ENCODE assay signal across 16 mouse cellular contexts in genomic region chr12:70811772-70812171, GRCm38 (mm10). TPM values are rescaled to one million over a fixed set of nuclear protein-coding genes. Genes with fewer than 3 reads are reported as not detected.
DNase-seq lines count a peak whose midpoint lies in the region; ATAC-seq and TF ChIP-seq lines count a peak whose summit lies in the region.
"Had no signal": no experiment of that assay in that cellular context is flagged by ENCODE, and none has a peak within 500 bp of the region (broad histone marks: within the 10 kb centered on the region; RNA-seq: fewer than 3 reads in every experiment).

No protein-coding gene starts in this region.

- no peaks in the 10 kb centered on the region for H3K27me3 ChIP-seq in heart, embryonic 13.5 days (replicated peaks)
- no peaks in the 10 kb centered on the region for H3K27me3 ChIP-seq in liver, adult 2 months (ENCODE audit: control insufficient read depth, insufficient read depth, low read length)
- no peaks in the 10 kb centered on the region for H3K27me3 ChIP-seq in liver, embryonic 11.5 days (replicated peaks; ENCODE audit: control insufficient read depth, insufficient read depth, low read length)
- no peaks in the 10 kb centered on the region for H3K27me3 ChIP-seq in heart, embryonic 15.5 days
- H3K27me3 ChIP-seq in intestine, embryonic 15.5 days (replicated peaks): no peaks in the 10 kb centered on the region
- H3K27me3 ChIP-seq in forebrain, embryonic 12.5 days: no peaks in the 10 kb centered on the region
- H3K27me3 ChIP-seq: embryonic facial prominence, embryonic 12.5 days; limb, embryonic 13.5 days; midbrain, embryonic 12.5 days had no signal

- H3K9me3 ChIP-seq in heart, embryonic 13.5 days: no peaks in the 10 kb centered on the region
- H3K9me3 ChIP-seq in liver, embryonic 11.5 days (ENCODE audit: control insufficient read depth, low read length): no peaks in the 10 kb centered on the region
- no peaks in the 10 kb centered on the region for H3K9me3 ChIP-seq in heart, embryonic 15.5 days (replicated peaks)
- no peaks in the 10 kb centered on the region for H3K9me3 ChIP-seq in intestine, embryonic 15.5 days
- no peaks in the 10 kb centered on the region for H3K9me3 ChIP-seq in forebrain, embryonic 12.5 days
- H3K9me3 ChIP-seq: embryonic facial prominence, embryonic 12.5 days; limb, embryonic 13.5 days; midbrain, embryonic 12.5 days had no signal

- no peak for TF ChIP-seq CTCF in liver, adult 2 months (IDR thresholded peaks at IDR 0.05; ENCODE audit: low read depth, low read length)

- H3K9ac ChIP-seq in heart, embryonic 13.5 days: no peak overlapping the region
- no peak overlapping the region for H3K9ac ChIP-seq in liver, adult 2 months (ENCODE audit: low read depth, low read length)
- H3K9ac ChIP-seq in liver, embryonic 11.5 days (ENCODE audit: low read depth, low read length): no peak overlapping the region
- H3K9ac ChIP-seq in heart, embryonic 15.5 days: no peak overlapping the region
- no peak overlapping the region for H3K9ac ChIP-seq in intestine, embryonic 15.5 days
- H3K9ac ChIP-seq in forebrain, embryonic 12.5 days: no peak overlapping the region
- H3K9ac ChIP-seq: embryonic facial prominence, embryonic 12.5 days; hindbrain, embryonic 14.5 days; limb, embryonic 13.5 days; midbrain, embryonic 12.5 days had no signal

- no peak overlapping the region for H3K4me2 ChIP-seq in heart, embryonic 13.5 days
- H3K4me2 ChIP-seq in liver, embryonic 11.5 days: no peak overlapping the region
- no peak overlapping the region for H3K4me2 ChIP-seq in heart, embryonic 15.5 days
- no peak overlapping the region for H3K4me2 ChIP-seq in intestine, embryonic 15.5 days (replicated peaks)
- no peak overlapping the region for H3K4me2 ChIP-seq in forebrain, embryonic 12.5 days
- H3K4me2 ChIP-seq: embryonic facial prominence, embryonic 12.5 days; hindbrain, embryonic 14.5 days; limb, embryonic 13.5 days; midbrain, embryonic 12.5 days had no signal

- no peak for TF ChIP-seq POLR2A in liver, adult 2 months (IDR thresholded peaks at IDR 0.05; ENCODE audit: extremely low read depth, insufficient read depth, low read length)

- peaks cover 44% of the 10 kb centered on the region for H3K4me1 ChIP-seq in heart, embryonic 13.5 days
- H3K4me1 ChIP-seq in liver, adult 2 months (ENCODE audit: control insufficient read depth, insufficient read depth, low read length): no peaks in the 10 kb centered on the region
- no peaks in the 10 kb centered on the region; the same call in 1 of the 2 replicates for H3K4me1 ChIP-seq in liver, embryonic 11.5 days (replicated peaks; ENCODE audit: control insufficient read depth, insufficient read depth, low read length)
- peaks cover 22% of the 10 kb centered on the region for H3K4me1 ChIP-seq in heart, embryonic 15.5 days (replicated peaks)
- H3K4me1 ChIP-seq in intestine, embryonic 15.5 days (replicated peaks): peaks cover 7% of the 10 kb centered on the region
- H3K4me1 ChIP-seq in forebrain, embryonic 12.5 days: peaks cover 3% of the 10 kb centered on the region; the same call in 1 of the 2 replicates
- H3K4me1 ChIP-seq: midbrain, embryonic 12.5 days had no signal

- intact Hi-C loops in heart, postnatal 14 days (cut with DNase I): loop anchor here (5.0 kb wide), 1 partner anchor 164 kb away; no protein-coding TSS in a partner anchor

- H3K79me2 ChIP-seq in liver, adult 2 months (ENCODE audit: control insufficient read depth, insufficient read depth, low read length): no peaks in the 10 kb centered on the region

- 60% methylated on average over 6 of the region's 6 CpGs for WGBS in heart, embryonic 13.5 days
- WGBS in liver, adult 2 months: 76% methylated on average over 6 of the region's 6 CpGs
- 62% methylated on average over 6 of the region's 6 CpGs for WGBS in liver, embryonic 11.5 days
- WGBS in heart, embryonic 15.5 days: 49% methylated on average over 6 of the region's 6 CpGs
- WGBS in intestine, embryonic 15.5 days: 55% methylated on average over 6 of the region's 6 CpGs
- 87% methylated on average over 6 of the region's 6 CpGs for WGBS in forebrain, embryonic 12.5 days

- H3K4me3 ChIP-seq in heart, embryonic 13.5 days: no peak overlapping the region
- H3K4me3 ChIP-seq in liver, adult 2 months (ENCODE audit: insufficient read depth, low read depth, low read length): no peak overlapping the region
- no peak overlapping the region for H3K4me3 ChIP-seq in liver, embryonic 11.5 days (ENCODE audit: low read depth, low read length)
- H3K4me3 ChIP-seq in heart, embryonic 15.5 days: no peak overlapping the region
- H3K4me3 ChIP-seq in intestine, embryonic 15.5 days (replicated peaks): no peak overlapping the region
- no peak overlapping the region for H3K4me3 ChIP-seq in forebrain, embryonic 12.5 days (replicated peaks)
- H3K4me3 ChIP-seq: embryonic facial prominence, embryonic 12.5 days; limb, embryonic 13.5 days; midbrain, embryonic 12.5 days had no signal

- no peaks in the 10 kb centered on the region for H3K36me3 ChIP-seq in heart, embryonic 13.5 days
- no peaks in the 10 kb centered on the region for H3K36me3 ChIP-seq in liver, adult 2 months (ENCODE audit: control insufficient read depth, insufficient read depth, low read length)
- no peaks in the 10 kb centered on the region for H3K36me3 ChIP-seq in liver, embryonic 11.5 days (ENCODE audit: control insufficient read depth, insufficient read depth, low read length)
- H3K36me3 ChIP-seq in heart, embryonic 15.5 days: no peaks in the 10 kb centered on the region
- H3K36me3 ChIP-seq in intestine, embryonic 15.5 days: no peaks in the 10 kb centered on the region
- H3K36me3 ChIP-seq in forebrain, embryonic 12.5 days (replicated peaks): no peaks in the 10 kb centered on the region
- H3K36me3 ChIP-seq: embryonic facial prominence, embryonic 12.5 days; limb, embryonic 13.5 days; midbrain, embryonic 12.5 days had no signal

- H3K27ac ChIP-seq in heart, embryonic 13.5 days (replicated peaks): peak overlapping the region; percentile 91
- peak overlapping the region; percentile 44; the same call in 1 of the 2 replicates for H3K27ac ChIP-seq in liver, adult 2 months (replicated peaks; ENCODE audit: insufficient read depth, low read depth, low read length)
- no peak overlapping the region for H3K27ac ChIP-seq in liver, embryonic 11.5 days (ENCODE audit: low read depth, low read length)
- peak overlapping the region; percentile 89 for H3K27ac ChIP-seq in heart, embryonic 15.5 days
- H3K27ac ChIP-seq in intestine, embryonic 15.5 days: peak overlapping the region; percentile 9
- H3K27ac ChIP-seq in forebrain, embryonic 12.5 days: no peak overlapping the region
- H3K27ac ChIP-seq: embryonic facial prominence, embryonic 12.5 days; hindbrain, embryonic 14.5 days; limb, embryonic 13.5 days; midbrain, embryonic 12.5 days had no signal

- DNase-seq in heart, postnatal 14 days: no peak
- DNase-seq in liver, adult 2 months (ENCODE audit: extremely low read depth, low read depth, low spot score): peak; percentile 38
- DNase-seq in liver, embryonic 11.5 days (ENCODE audit: low spot score): no peak
- DNase-seq in Muller cell, postnatal 12 days (ENCODE audit: inconsistent ontology term): no peak
- DNase-seq: adrenal gland, postnatal 36 days; right cerebral cortex, postnatal 25 days; thymus, postnatal 4 days had no signal

- ATAC-seq in heart, embryonic 13.5 days (ENCODE audit: extremely low read depth, insufficient number of reproducible peaks, low FRiP score, low TSS enrichment): no peak
- ATAC-seq in liver, embryonic 11.5 days (replicated peaks; ENCODE audit: low FRiP score): no peak
- no peak for ATAC-seq in heart, embryonic 15.5 days (replicated peaks; ENCODE audit: insufficient number of reproducible peaks, insufficient read depth, low FRiP score, low read depth)
- no peak for ATAC-seq in intestine, embryonic 15.5 days
- ATAC-seq in forebrain, embryonic 12.5 days (ENCODE audit: low FRiP score): no peak
- ATAC-seq: forebrain, embryonic 16.5 days had no signal

RNA-seq across cellular contexts. Expression of gene Frmd6, which starts 13.5 kb away (rescaled TPM):
- 21.7 and 21.8 TPM in 2 replicates for polyA plus RNA-seq in heart, embryonic 13.5 days (2015; fragmentation: Nextera tagmentation; extraction: Ambion mirVana)
- 10 to 100 TPM; 38.3 to 41.1 TPM for total RNA-seq in heart, postnatal 14 days (2021)
- 3.0 and 3.6 TPM in 2 replicates for total RNA-seq in liver, adult 2 months (2014; rRNA removed)
- 1.3 and 1.4 TPM in 2 replicates for polyA plus RNA-seq in liver, adult 2 months (2012; rRNA removed)
- polyA plus RNA-seq in liver, embryonic 11.5 days (2014; fragmentation: Nextera tagmentation; extraction: Ambion mirVana): 9.7 and 9.9 TPM in 2 replicates
- polyA plus RNA-seq in heart, embryonic 15.5 days (2015; fragmentation: Nextera tagmentation; extraction: Ambion mirVana): 23.0 and 26.0 TPM in 2 replicates
- polyA plus RNA-seq in intestine, embryonic 15.5 days (2015; fragmentation: Nextera tagmentation; extraction: Ambion mirVana): 14.1 and 14.4 TPM in 2 replicates
- 14.7 and 15.6 TPM in 2 replicates for polyA plus RNA-seq in forebrain, embryonic 12.5 days (2016; fragmentation: Nextera tagmentation; extraction: Ambion mirVana)

Comparison
In these comparisons a context has a peak if more than half of its experiments do, and no peak if none do; other contexts are left out.
1. H3K27ac ChIP-seq: peak in heart, embryonic 13.5 days (single experiment), liver, adult 2 months (single experiment), heart, embryonic 15.5 days (single experiment) and intestine, embryonic 15.5 days (single experiment); none in liver, embryonic 11.5 days (single experiment) and forebrain, embryonic 12.5 days (single experiment).